Mouse (Mus musculus) thymus, postnatal 10 days (tissue): ENCODE measurements around the gene Neurog3.

ENCODE experiments used
- DNase-seq, 2 experiments: peaks; one replicate each; pipeline ENCODE4 v3.0.0; 2021; ENCODE audit warnings: low spot score in 2 of 2

Neurog3 gene

GRCm38 (mm10) chr10:62137150-62137549 lies 4.3 kb downstream of the Neurog3 start:
- no peak for DNase-seq

- DNase-seq = no peak
These were observed 5.2 kb downstream of the Neurog3 start for GRCm38 (mm10) chr10:62138040-62138439.

GRCm38 (mm10) chr10:62143820-62144219 lies 10.9 kb downstream of the Neurog3 start, which contains the start of gene Fam241b:
Fam241b (minus strand) TSS chr10:62143920.
- no peak for DNase-seq

GRCm38 (mm10) chr10:62145957-62146356 lies 13.1 kb downstream of the Neurog3 start:
- DNase-seq = no peak

- no peak for DNase-seq
These were observed 14.8 kb downstream of the Neurog3 start for GRCm38 (mm10) chr10:62147466-62148248.

GRCm38 (mm10) chr10:62149929-62150328 lies 17.0 kb downstream of the Neurog3 start:
- DNase-seq = no peak

- DNase-seq = no peak
These were observed 29.5 kb downstream of the Neurog3 start for GRCm38 (mm10) chr10:62162410-62162809.

GRCm38 (mm10) chr10:62172841-62173553 lies 40.1 kb downstream of the Neurog3 start:
- DNase-seq = no peak

- no peak for DNase-seq
These were observed 41.1 kb downstream of the Neurog3 start for GRCm38 (mm10) chr10:62173941-62174448.

- DNase-seq = no peak
These were observed 41.8 kb downstream of the Neurog3 start for GRCm38 (mm10) chr10:62174533-62175313.

- DNase-seq = no peak
These were observed 47.1 kb downstream of the Neurog3 start for GRCm38 (mm10) chr10:62179944-62180343.

GRCm38 (mm10) chr10:62181701-62182100 lies 48.8 kb downstream of the Neurog3 start:
- no peak for DNase-seq

- DNase-seq = no peak
These were observed 49.7 kb downstream of the Neurog3 start for GRCm38 (mm10) chr10:62182471-62183014.

GRCm38 (mm10) chr10:62183053-62183452 lies 50.2 kb downstream of the Neurog3 start:
- DNase-seq = peak; percentile 79 to 98
